Mouse (Mus musculus): ENCODE results near the gene Arid5b. TPM values are rescaled to one million over a fixed set of nuclear protein-coding genes. Genes with fewer than 3 reads are reported as not detected.

Gene Arid5b
- polyA plus RNA-seq, 1 experiment from 2014 or later, result 12.2 TPM

DNA sequence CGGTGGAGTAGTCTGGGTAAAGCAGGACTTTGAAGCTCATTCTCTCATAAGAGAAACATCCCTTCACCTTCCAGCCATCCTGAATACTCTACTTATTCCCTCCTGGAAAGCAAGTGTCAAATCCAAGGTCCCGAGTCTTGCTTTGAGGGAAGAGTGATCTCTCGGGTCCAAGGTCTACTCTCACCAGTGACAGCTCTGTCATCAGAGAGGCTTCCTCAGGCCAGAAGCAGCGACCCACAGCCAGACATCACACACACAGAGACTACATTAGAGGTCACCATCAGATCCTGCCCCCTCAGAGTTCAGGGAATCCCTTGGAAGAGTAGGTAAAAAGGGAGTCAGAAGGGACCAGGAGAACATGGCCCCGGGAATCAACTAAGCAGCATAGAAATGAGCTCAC is 140.4 kb downstream of the Arid5b start:
- TF ChIP-seq EP300 (IDR thresholded peaks at IDR 0.05; ENCODE audit: low read depth) (no peak), CTCF (IDR thresholded peaks at IDR 0.05; ENCODE audit: low read depth) (no peak)
- 76% methylated on average over 5 of the region's 5 CpGs for WGBS (ENCODE audit: insufficient replicate concordance)
- 0 out of 2 replicates have a peak, but pooled peaks cover 4% of the 10 kb centered on the region for H3K36me3 ChIP-seq (replicated peaks; ENCODE audit: insufficient read depth, low read length)
- no peaks in the 10 kb centered on the region for H3K27me3 ChIP-seq (ENCODE audit: insufficient read depth, low read length)
- H3K27ac ChIP-seq (ENCODE audit: low read depth), result no peak overlapping the region
- ATAC-seq, result no peak
- H3K9me3 ChIP-seq (ENCODE audit: low read length), result no peaks in the 10 kb centered on the region
- no peak for DNase-seq
- H3K4me2 ChIP-seq (ENCODE audit: low read depth, low read length), result no peak overlapping the region
- H3K9ac ChIP-seq (replicated peaks), result no peak overlapping the region
- no peak overlapping the region for H3K4me3 ChIP-seq (ENCODE audit: low read depth, low read length)
- peaks cover 15% of the 10 kb centered on the region for H3K4me1 ChIP-seq (ENCODE audit: insufficient read depth)

GRCm38 (mm10) chr10:68137151-68137833 is 141.2 kb downstream of the Arid5b start:
- WGBS (ENCODE audit: insufficient replicate concordance), result 77% methylated on average over 11 of the region's 11 CpGs
- Histone ChIP-seq H3K27ac (ENCODE audit: low read depth) (peak overlapping the region; percentile 92), H3K36me3 (replicated peaks; ENCODE audit: insufficient read depth, low read length) (0 out of 2 replicates have a peak, but pooled peaks cover 10% of the 10 kb centered on the region), H3K9me3 (ENCODE audit: low read length) (no peaks in the 10 kb centered on the region), H3K4me2 (ENCODE audit: low read depth, low read length) (peak overlapping the region; percentile 63), H3K27me3 (ENCODE audit: insufficient read depth, low read length) (no peaks in the 10 kb centered on the region), H3K4me1 (ENCODE audit: insufficient read depth) (peaks cover 16% of the 10 kb centered on the region), H3K9ac (replicated peaks) (peak overlapping the region; percentile 69), H3K4me3 (ENCODE audit: low read depth, low read length) (peak overlapping the region; percentile 58)
- no peak for ATAC-seq
- TF ChIP-seq CTCF (IDR thresholded peaks at IDR 0.05; ENCODE audit: low read depth) (no peak), EP300 (IDR thresholded peaks at IDR 0.05; ENCODE audit: low read depth) (no peak)
- DNase-seq, result no peak

- DNase-seq (peak; percentile 79), ATAC-seq (peak; percentile 93)
- no peak for TF ChIP-seq CTCF (IDR thresholded peaks at IDR 0.05; ENCODE audit: low read depth)
- peak; percentile 55; the same call in 1 of the 2 replicates for TF ChIP-seq EP300 (IDR thresholded peaks at IDR 0.05; ENCODE audit: low read depth)
- Histone ChIP-seq H3K4me2 (ENCODE audit: low read depth, low read length) (peak overlapping the region; percentile 63), H3K36me3 (replicated peaks; ENCODE audit: insufficient read depth, low read length) (peaks cover 11% of the 10 kb centered on the region; the same call in 1 of the 2 replicates), H3K9ac (replicated peaks) (peak overlapping the region; percentile 69), H3K4me3 (ENCODE audit: low read depth, low read length) (peak overlapping the region; percentile 58), H3K27me3 (ENCODE audit: insufficient read depth, low read length) (no peaks in the 10 kb centered on the region), H3K9me3 (ENCODE audit: low read length) (no peaks in the 10 kb centered on the region), H3K4me1 (ENCODE audit: insufficient read depth) (peaks cover 20% of the 10 kb centered on the region), H3K27ac (ENCODE audit: low read depth) (peak overlapping the region; percentile 92)
- 9% methylated on average over 18 of the region's 18 CpGs for WGBS (ENCODE audit: insufficient replicate concordance)
These were observed 142.0 kb downstream of the Arid5b start for GRCm38 (mm10) chr10:68136480-68137083.

- Histone ChIP-seq H3K27ac (ENCODE audit: low read depth) (peak overlapping the region; percentile 92), H3K4me2 (ENCODE audit: low read depth, low read length) (peak overlapping the region; percentile 63), H3K9me3 (ENCODE audit: low read length) (no peaks in the 10 kb centered on the region), H3K36me3 (replicated peaks; ENCODE audit: insufficient read depth, low read length) (peaks cover 16% of the 10 kb centered on the region), H3K27me3 (ENCODE audit: insufficient read depth, low read length) (no peaks in the 10 kb centered on the region), H3K9ac (replicated peaks) (peak overlapping the region; percentile 69), H3K4me3 (ENCODE audit: low read depth, low read length) (peak overlapping the region; percentile 58), H3K4me1 (ENCODE audit: insufficient read depth) (peaks cover 21% of the 10 kb centered on the region)
- TF ChIP-seq CTCF (IDR thresholded peaks at IDR 0.05; ENCODE audit: low read depth), result no peak
- no peak for TF ChIP-seq EP300 (IDR thresholded peaks at IDR 0.05; ENCODE audit: low read depth)
- WGBS (ENCODE audit: insufficient replicate concordance), result 11% methylated on average over 9 of the region's 9 CpGs
- DNase-seq, result no peak
- ATAC-seq, result peak; percentile 9; the same call in 1 of the 2 replicates
These were observed 142.5 kb downstream of the Arid5b start for GRCm38 (mm10) chr10:68136051-68136450.

- H3K36me3 ChIP-seq (replicated peaks; ENCODE audit: insufficient read depth, low read length), result peaks cover 16% of the 10 kb centered on the region
- H3K27ac ChIP-seq (ENCODE audit: low read depth), result peak overlapping the region; percentile 92
- 42% methylated on average over 4 of the region's 4 CpGs for whole genome bisulfite sequencing (ENCODE audit: insufficient replicate concordance)
- peak overlapping the region; percentile 58 for H3K4me3 ChIP-seq (ENCODE audit: low read depth, low read length)
- H3K9me3 ChIP-seq (ENCODE audit: low read length), result no peaks in the 10 kb centered on the region
- H3K4me1 ChIP-seq (ENCODE audit: insufficient read depth), result peaks cover 24% of the 10 kb centered on the region
- H3K27me3 ChIP-seq (ENCODE audit: insufficient read depth, low read length), result no peaks in the 10 kb centered on the region
- no peak for ATAC-seq
- peak overlapping the region; percentile 63 for H3K4me2 ChIP-seq (ENCODE audit: low read depth, low read length)
- DNase-seq, result no peak
- TF ChIP-seq EP300 (IDR thresholded peaks at IDR 0.05; ENCODE audit: low read depth) (no peak), CTCF (IDR thresholded peaks at IDR 0.05; ENCODE audit: low read depth) (no peak)
- peak overlapping the region; percentile 69 for H3K9ac ChIP-seq (replicated peaks)
These were observed 143.1 kb downstream of the Arid5b start for GRCm38 (mm10) chr10:68135416-68135815.

- TF ChIP-seq CTCF (IDR thresholded peaks at IDR 0.05; ENCODE audit: low read depth) (no peak), EP300 (IDR thresholded peaks at IDR 0.05; ENCODE audit: low read depth) (no peak)
- peak overlapping the region; percentile 58 for H3K4me3 ChIP-seq (ENCODE audit: low read depth, low read length)
- DNase-seq (no peak), ATAC-seq (no peak)
- H3K4me1 ChIP-seq (ENCODE audit: insufficient read depth), result peaks cover 24% of the 10 kb centered on the region
- H3K27me3 ChIP-seq (ENCODE audit: insufficient read depth, low read length), result no peaks in the 10 kb centered on the region
- H3K4me2 ChIP-seq (ENCODE audit: low read depth, low read length), result peak overlapping the region; percentile 63
- peak overlapping the region; percentile 92 for H3K27ac ChIP-seq (ENCODE audit: low read depth)
- 61% methylated on average over 4 of the region's 4 CpGs for WGBS (ENCODE audit: insufficient replicate concordance)
- H3K9ac ChIP-seq (replicated peaks), result peak overlapping the region; percentile 69; the same call in 1 of the 2 replicates
- H3K36me3 ChIP-seq (replicated peaks; ENCODE audit: insufficient read depth, low read length), result peaks cover 16% of the 10 kb centered on the region
- H3K9me3 ChIP-seq (ENCODE audit: low read length), result no peaks in the 10 kb centered on the region
These were observed 144.0 kb downstream of the Arid5b start for GRCm38 (mm10) chr10:68134549-68134948.

All from liver, postnatal 0 days (tissue).